Mouse (Mus musculus) testis, postnatal 10 days (tissue): ENCODE measurements around the gene Lifr.

Source experiments
- DNase-seq: peaks from one replicate; pipeline ENCODE4 v3.0.0; 2021; ENCODE audit warnings: low spot score

Gene Lifr

DNA sequence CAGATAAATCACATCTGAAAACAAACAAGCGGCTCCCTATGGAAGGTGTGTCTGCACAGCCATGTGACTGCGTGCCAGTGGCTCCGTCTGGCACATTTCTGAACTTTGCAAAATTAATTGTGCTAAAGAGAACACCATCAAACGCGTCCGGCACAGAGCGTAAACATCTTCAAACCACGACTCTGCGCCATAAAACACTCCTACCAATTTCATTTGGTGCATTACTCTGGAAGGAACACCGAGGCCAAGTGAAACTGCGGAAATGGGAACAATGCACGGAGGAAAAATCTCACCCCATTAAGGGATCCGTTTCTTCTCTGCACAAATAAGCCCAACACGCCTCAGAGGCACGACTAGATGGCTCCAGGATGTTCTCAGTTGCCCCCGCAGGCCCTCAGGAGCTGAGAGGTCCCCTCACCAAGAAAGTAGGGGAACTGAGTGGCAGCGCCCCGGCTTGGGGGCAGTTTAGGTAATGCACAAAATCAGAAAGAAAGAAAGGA is 38.3 kb downstream of the Lifr start:
- DNase-seq, result peak; percentile 44

- peak; percentile 96 for DNase-seq
These were observed 38.9 kb downstream of the Lifr start for GRCm38 (mm10) chr15:7129127-7129943.

GRCm38 (mm10) chr15:7129944-7130287 is 39.5 kb downstream of the Lifr start:
- DNase-seq, result no peak

DNA sequence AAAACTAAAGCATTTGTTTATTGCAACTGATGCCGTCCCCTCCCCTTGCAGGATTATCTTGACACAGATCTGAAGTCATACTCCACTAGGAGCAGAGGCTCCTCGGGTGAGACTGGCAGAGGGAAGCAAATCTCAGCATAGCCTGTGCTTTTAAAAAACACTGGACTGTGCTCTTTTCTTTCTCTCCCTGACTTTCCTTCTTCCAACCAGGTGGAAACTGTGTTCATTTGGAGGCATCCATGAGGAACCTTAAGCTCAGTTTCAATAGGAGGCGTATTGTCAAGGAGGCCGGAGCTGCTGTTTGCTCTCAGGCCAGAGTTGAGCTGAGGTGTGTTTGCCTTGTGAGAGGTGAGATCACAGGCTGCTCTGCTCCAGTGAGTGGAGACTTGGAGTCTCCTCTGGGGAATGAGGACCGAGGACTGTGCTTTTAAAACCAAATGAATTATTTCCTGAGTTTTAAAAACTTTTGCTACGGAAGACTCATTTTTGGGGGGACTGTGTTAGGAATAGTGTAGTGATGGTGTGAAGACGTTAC is 40.3 kb downstream of the Lifr start:
- no peak for DNase-seq

DNA sequence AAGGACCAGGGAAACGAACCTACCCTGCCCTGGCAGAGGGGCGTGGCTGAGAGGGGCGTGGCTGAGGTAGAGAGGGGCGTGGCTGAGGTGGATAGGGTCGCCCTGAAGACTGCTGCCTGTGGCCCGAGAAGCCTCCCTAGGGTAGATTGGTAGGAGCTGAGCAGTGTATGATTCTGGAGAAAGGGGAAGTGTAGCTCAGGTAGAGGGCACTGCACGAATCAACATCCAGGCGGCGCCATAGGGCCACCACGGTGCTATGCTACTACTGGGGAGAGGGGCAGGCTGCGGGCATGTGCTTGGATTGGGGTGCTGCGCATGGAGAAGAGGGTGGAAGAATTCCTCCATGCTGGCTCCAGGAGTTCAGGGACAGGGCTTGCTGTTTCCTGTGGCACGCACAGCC is 42.3 kb downstream of the Lifr start:
- DNase-seq, result peak; percentile 62

DNA sequence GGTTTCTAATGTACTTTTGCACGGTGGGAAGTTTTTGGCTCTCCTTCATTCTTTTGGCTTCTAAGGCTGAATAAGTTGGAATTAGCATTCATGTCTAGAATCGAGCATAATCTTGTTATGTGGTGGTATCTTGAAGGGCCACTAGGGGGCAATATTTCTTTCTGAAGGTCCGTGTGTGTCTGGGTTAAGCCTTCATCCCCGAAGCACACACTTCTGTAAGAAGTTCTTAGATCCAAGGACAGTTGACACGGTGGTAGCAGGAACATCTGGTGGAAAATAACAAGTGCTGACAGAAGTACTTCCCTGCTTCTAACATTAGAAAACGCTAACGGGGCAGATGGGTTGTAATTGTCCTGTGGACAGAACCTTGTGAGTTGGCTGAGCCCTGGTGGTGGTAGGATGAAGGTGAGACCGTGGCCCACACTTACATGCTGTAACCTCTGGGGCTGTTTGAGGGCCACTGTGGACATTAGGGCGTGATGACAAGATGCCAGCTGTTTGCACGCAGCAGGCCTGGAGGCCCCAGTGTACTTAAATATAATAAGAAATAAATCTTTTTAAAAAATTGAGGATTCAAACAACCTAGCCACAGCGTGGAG is 44.1 kb downstream of the Lifr start:
- no peak for DNase-seq

GRCm38 (mm10) chr15:7135982-7136562 is 45.7 kb downstream of the Lifr start:
- no peak for DNase-seq

- no peak for DNase-seq
These were observed 46.5 kb downstream of the Lifr start for GRCm38 (mm10) chr15:7136912-7137311.

GRCm38 (mm10) chr15:7137607-7138006 is 47.2 kb downstream of the Lifr start:
- no peak for DNase-seq

DNA sequence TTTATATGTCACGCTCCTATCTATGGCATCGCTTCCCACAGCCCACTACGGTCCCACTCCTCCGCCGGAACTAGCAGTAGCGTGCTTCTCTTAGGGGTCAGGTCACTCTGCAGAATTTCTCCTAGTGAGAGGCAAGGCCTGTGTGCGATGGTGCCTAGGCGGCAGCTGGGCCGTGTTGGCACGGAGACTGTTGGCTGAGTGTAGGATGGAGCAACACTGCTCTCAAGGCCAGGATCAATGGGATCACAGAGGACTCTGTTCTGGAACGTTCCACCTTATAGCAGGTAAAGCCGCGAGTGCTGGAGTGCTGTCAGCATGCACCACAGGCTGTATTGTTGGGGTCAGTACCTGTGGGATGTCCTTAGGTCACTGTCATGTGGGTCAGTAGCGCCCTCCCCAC is 48.1 kb downstream of the Lifr start:
- no peak for DNase-seq

DNA sequence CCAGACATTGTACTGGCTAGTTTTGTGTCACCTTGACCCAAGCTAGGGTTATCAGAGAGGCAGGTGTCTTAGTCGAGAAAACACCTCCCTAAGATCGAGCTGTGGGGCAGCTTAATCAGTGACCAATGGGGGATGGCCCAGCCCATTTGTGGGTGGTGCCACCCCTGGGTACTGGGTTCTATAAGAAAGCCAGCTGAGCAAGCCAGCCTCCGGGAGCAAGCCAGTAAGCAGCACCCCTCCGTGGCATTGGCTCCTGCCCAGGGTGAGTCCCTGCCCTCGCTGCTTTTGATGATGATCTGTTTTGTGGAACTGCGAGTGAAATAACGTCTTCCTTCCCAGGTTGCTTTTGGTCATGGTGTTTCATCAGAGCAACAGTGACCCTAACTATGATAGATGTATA is 49.9 kb downstream of the Lifr start:
- DNase-seq, result no peak

DNA sequence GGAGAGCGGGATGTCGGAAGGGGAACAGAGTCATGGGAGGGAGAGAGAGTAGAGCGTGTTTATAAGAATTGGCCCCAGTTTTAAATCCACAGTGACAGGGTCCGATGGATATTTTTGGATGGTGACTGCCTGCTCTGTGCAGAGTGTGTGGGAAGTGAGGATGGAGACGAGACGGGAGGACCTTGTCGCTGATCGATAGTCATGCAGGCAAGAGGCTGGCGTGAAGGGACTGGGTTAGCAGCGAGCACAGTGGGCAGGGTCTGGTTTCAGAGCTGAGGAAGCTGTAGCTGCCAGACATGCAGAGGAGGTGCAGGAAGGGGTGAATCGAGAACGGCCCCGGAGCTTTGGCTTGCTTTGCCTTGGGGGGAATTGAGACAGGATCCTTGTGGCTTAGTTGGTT is 50.8 kb downstream of the Lifr start:
- DNase-seq, result no peak

GRCm38 (mm10) chr15:7143689-7144170 is 53.3 kb downstream of the Lifr start:
- DNase-seq, result no peak

- DNase-seq, result no peak
These were observed 54.1 kb downstream of the Lifr start for GRCm38 (mm10) chr15:7144542-7144941.

- no peak for DNase-seq
These were observed 54.5 kb downstream of the Lifr start for GRCm38 (mm10) chr15:7144942-7145341.

DNA sequence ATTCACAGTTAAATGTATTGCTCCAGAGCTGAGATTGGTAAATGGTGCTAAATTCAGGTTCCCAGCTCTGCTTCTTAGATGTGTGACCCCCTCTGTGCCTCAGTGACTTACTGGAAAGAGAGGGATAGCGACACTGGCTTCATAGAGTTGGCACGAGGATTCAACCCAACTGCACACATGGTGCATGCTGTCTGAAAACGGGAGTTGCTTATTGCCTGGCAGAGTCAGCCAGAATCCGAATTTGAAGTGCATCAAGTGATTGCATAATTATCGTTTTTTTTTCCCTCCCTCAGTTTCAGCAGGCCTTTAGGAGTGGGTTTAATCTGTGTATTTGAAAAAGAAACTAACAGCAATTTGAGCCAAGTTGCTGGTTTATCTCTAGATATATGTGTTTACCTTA is 55.1 kb downstream of the Lifr start:
- DNase-seq, result no peak

DNA sequence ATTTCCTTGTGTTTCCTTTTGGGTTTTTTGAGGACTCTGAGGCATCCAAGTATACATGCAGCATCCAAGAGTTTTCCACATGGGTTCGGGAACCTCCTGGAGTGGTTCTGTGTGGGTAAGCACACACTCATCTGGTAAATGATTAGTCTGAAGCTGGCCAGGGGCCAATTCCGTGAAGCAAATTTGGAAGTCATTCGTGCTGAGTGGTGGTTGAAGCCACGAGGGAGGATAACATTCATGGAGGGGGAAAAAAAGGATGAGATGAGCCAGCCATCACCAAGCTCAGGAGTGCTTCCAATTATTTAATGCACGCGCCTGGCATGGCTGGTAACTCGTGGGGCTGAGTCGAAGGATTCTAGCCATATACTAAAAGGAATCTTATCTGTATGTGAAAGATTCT is 56.1 kb downstream of the Lifr start:
- no peak for DNase-seq

DNA sequence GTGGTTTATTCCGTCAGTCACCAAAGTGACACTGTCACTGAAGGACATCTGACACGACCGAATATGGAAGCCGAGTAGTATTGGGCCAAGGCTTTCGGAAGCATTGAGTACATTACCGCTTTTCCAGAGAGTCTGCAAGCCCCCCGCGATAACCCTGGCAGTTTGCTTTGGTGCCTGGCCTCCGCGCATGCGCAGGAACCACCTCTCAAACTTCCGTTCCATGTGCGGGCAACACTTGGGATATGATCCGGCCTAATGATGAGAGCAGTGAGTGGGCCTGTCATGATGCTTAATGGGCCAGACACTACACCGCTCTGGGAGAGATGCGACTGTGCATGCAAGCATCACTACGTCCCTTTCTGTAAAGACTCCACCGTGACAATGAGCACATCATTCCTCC is 59.4 kb downstream of the Lifr start:
- DNase-seq, result no peak

GRCm38 (mm10) chr15:7150591-7150990 is 60.2 kb downstream of the Lifr start:
- DNase-seq, result no peak

GRCm38 (mm10) chr15:7152116-7152760 is 61.8 kb downstream of the Lifr start:
- no peak for DNase-seq

- peak; percentile 64 for DNase-seq
These were observed 63.8 kb downstream of the Lifr start for GRCm38 (mm10) chr15:7154010-7154736.

DNA sequence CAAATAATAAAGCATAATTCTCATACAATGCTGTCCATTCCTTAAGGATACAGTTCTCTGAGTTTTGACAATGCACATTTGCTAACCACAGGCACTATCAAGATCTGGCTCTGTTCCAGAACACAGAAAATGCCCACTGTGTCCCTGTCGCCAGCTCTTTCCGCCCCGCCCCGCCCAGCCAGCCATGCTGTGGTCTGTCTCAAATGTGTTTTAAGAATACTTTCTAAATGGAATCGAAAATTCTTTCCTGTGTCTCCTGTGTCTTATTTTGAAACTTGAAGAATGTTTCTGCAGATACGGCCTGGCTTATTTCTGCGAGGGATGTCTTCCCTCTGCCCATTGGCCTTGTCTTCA is 64.3 kb downstream of the Lifr start:
- DNase-seq, result peak; percentile 70
